Mouse (Mus musculus): ENCODE results near the gene Ctf1. TPM values are rescaled to one million over a fixed set of nuclear protein-coding genes. Genes with fewer than 3 reads are reported as not detected.

Gene Ctf1
- total and polyA plus RNA-seq, 3 experiments: 2.8 to 7.2 TPM; not detected in 1

DNA sequence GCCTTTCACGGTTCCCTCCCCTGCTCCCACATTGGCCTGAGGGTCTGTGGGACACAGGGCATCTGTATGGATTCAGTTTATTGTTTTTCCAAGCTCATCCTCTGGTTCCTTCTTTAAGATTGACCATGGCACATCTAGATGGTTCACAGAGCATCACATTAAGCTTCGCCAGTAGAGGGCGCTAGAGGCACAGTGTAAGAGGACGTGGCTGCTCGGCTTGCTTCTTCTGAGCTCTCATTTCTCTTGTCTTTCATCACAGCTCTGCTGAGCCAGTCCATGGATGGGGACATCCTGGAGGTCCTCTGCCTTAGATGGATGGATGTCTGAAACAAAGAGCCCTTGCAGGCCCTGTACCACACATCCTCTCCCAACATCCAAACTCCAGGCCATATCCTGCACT is 37.6 kb upstream of the Ctf1 start:
- no peak for TF ChIP-seq ZMIZ1 (IDR thresholded peaks at IDR 0.05; ENCODE audit: low read depth, low read length)
- peak; percentile 96 for TF ChIP-seq RAD21 (IDR thresholded peaks at IDR 0.05; ENCODE audit: low read depth, low read length)
- TF ChIP-seq JUND (IDR thresholded peaks at IDR 0.05; ENCODE audit: low read depth, low read length): no peak
- no peak for TF ChIP-seq NRF1 (IDR thresholded peaks at IDR 0.05; ENCODE audit: insufficient read depth, low read depth, low read length, poor library complexity, severe bottlenecking)
- TF ChIP-seq GATA1 (IDR thresholded peaks at IDR 0.05; ENCODE audit: low read depth, low read length): no peak
- peak; percentile 83 for TF ChIP-seq ZC3H11A (IDR thresholded peaks at IDR 0.05; ENCODE audit: low read depth, low read length)
- TF ChIP-seq RCOR1 (IDR thresholded peaks at IDR 0.05; ENCODE audit: low read depth, low read length): no peak
- peak; percentile 85 for TF ChIP-seq SMC3 (IDR thresholded peaks at IDR 0.05; ENCODE audit: low read depth, low read length)
- no peak; the same call in 1 of the 2 replicates for TF ChIP-seq TBP (IDR thresholded peaks at IDR 0.05; ENCODE audit: low read depth, low read length)
- no peak for TF ChIP-seq MEF2A (IDR thresholded peaks at IDR 0.05; ENCODE audit: extremely low read depth, insufficient replicate concordance, low read depth, low read length, poor library complexity, severe bottlenecking)
- peak; percentile 88 to 94 (median 92) for TF ChIP-seq CTCF (IDR thresholded peaks at IDR 0.05 in 2 of 3, conservative IDR thresholded peaks at IDR 0.05 in 1 of 3; ENCODE audit: control insufficient read depth in 1 of 3, insufficient read depth in 1 of 3, low read depth in 2 of 3, low read length in 3 of 3, poor library complexity in 1 of 3, severe bottlenecking in 1 of 3)
- peak; percentile 47; the same call in 1 of the 2 replicates for TF ChIP-seq SIN3A (IDR thresholded peaks at IDR 0.05; ENCODE audit: low read length)
- no peak for TF ChIP-seq KAT2A (conservative IDR thresholded peaks at IDR 0.05; ENCODE audit: low read depth, low read length)
- TF ChIP-seq MAFK (IDR thresholded peaks at IDR 0.05; ENCODE audit: borderline replicate concordance, low read depth, low read length): no peak
- no peak for TF ChIP-seq MYC (IDR thresholded peaks at IDR 0.05; ENCODE audit: low read depth, low read length)
- peak; percentile 89 for DNase-seq (ENCODE audit: low read depth, low spot score)
- Histone ChIP-seq H3K4me3 (ENCODE audit: control insufficient read depth in 1 of 2, insufficient read depth in 1 of 2, low read depth in 2 of 2, low read length in 2 of 2) (no peak overlapping the region), H3K27ac (ENCODE audit: control insufficient read depth, low read depth, low read length) (no peak overlapping the region), H3K9ac (ENCODE audit: control insufficient read depth, low read depth, low read length, poor library complexity, severe bottlenecking) (no peak overlapping the region), H3K9me3 (replicated peaks; ENCODE audit: insufficient read depth, low read length) (no peaks in the 10 kb centered on the region), H3K36me3 (ENCODE audit: control insufficient read depth in 1 of 2, insufficient read depth in 2 of 2, low read length in 2 of 2) (no peaks in the 10 kb centered on the region), H3K4me1 (ENCODE audit: control insufficient read depth in 1 of 2, insufficient read depth in 2 of 2, low read length in 2 of 2) (no peaks in the 10 kb centered on the region), H3K27me3 (ENCODE audit: control insufficient read depth in 1 of 2, insufficient read depth in 2 of 2, low read length in 2 of 2) (no peaks in the 10 kb centered on the region), H3K79me2 (ENCODE audit: control insufficient read depth, insufficient read depth, low read length, poor library complexity) (no peaks in the 10 kb centered on the region)

DNA sequence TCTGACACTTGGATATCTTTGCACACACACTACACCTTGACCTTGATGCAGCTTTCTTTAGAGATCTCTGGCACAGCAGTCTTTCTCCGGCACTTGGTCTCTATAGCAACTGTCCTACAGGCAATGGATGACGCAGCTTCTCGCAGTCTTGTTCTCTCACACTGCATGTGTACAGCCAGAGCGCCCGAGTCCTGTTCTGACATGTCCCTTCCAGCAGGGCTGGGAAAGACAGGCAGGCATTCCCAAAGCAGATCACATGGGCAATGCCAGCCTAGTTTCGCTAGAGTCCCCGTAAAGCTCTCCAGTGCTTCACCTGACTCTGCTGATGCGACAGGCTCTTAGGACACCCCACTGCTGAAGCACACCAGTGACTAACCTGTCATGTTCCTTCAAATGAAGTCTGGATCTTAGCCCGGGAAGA is 37.1 kb upstream of the Ctf1 start:
- H3K27me3 ChIP-seq (ENCODE audit: control insufficient read depth in 1 of 2, insufficient read depth in 2 of 2, low read length in 2 of 2): no peaks in the 10 kb centered on the region
- no peaks in the 10 kb centered on the region for H3K36me3 ChIP-seq (ENCODE audit: control insufficient read depth in 1 of 2, insufficient read depth in 2 of 2, low read length in 2 of 2)
- no peak overlapping the region for H3K9ac ChIP-seq (ENCODE audit: control insufficient read depth, low read depth, low read length, poor library complexity, severe bottlenecking)
- no peak overlapping the region for H3K4me3 ChIP-seq (ENCODE audit: control insufficient read depth in 1 of 2, insufficient read depth in 1 of 2, low read depth in 2 of 2, low read length in 2 of 2)
- no peak for DNase-seq (ENCODE audit: low read depth, low spot score)
- H3K79me2 ChIP-seq (ENCODE audit: control insufficient read depth, insufficient read depth, low read length, poor library complexity): no peaks in the 10 kb centered on the region
- no peak overlapping the region for H3K27ac ChIP-seq (ENCODE audit: control insufficient read depth, low read depth, low read length)
- TF ChIP-seq MYB (IDR thresholded peaks at IDR 0.05; ENCODE audit: low read depth, low read length): no peak
- no peak for TF ChIP-seq CTCF (IDR thresholded peaks at IDR 0.05 in 2 of 3, conservative IDR thresholded peaks at IDR 0.05 in 1 of 3; ENCODE audit: control insufficient read depth in 1 of 3, insufficient read depth in 1 of 3, low read depth in 2 of 3, low read length in 3 of 3, poor library complexity in 1 of 3, severe bottlenecking in 1 of 3)
- TF ChIP-seq CHD1 (IDR thresholded peaks at IDR 0.05; ENCODE audit: low read depth, low read length): no peak
- TF ChIP-seq TBP (IDR thresholded peaks at IDR 0.05; ENCODE audit: low read depth, low read length): no peak
- no peak for TF ChIP-seq SMC3 (IDR thresholded peaks at IDR 0.05; ENCODE audit: low read depth, low read length)
- TF ChIP-seq USF1 (IDR thresholded peaks at IDR 0.05; ENCODE audit: low read depth, low read length): no peak
- TF ChIP-seq MAX (IDR thresholded peaks at IDR 0.05; ENCODE audit: low read length): no peak
- TF ChIP-seq ETS1 (IDR thresholded peaks at IDR 0.05; ENCODE audit: low read depth, low read length): no peak
- TF ChIP-seq GABPA (IDR thresholded peaks at IDR 0.05; ENCODE audit: low read depth, low read length): no peak
- no peak for TF ChIP-seq NRF1 (IDR thresholded peaks at IDR 0.05; ENCODE audit: insufficient read depth, low read depth, low read length, poor library complexity, severe bottlenecking)
- no peak for TF ChIP-seq MYC (IDR thresholded peaks at IDR 0.05; ENCODE audit: low read depth, low read length)
- no peak for TF ChIP-seq MXI1 (IDR thresholded peaks at IDR 0.05; ENCODE audit: low read depth, low read length)
- no peak for TF ChIP-seq BHLHE40 (IDR thresholded peaks at IDR 0.05; ENCODE audit: borderline replicate concordance, low read depth, low read length)
- TF ChIP-seq GATA1 (IDR thresholded peaks at IDR 0.05; ENCODE audit: low read depth, low read length): no peak
- TF ChIP-seq POLR2AphosphoS2 (IDR thresholded peaks at IDR 0.05; ENCODE audit: low read length): no peak
- no peak for TF ChIP-seq MAZ (IDR thresholded peaks at IDR 0.05; ENCODE audit: low read depth, low read length)
- no peak for TF ChIP-seq RCOR1 (IDR thresholded peaks at IDR 0.05; ENCODE audit: low read depth, low read length)
- TF ChIP-seq KAT2A (conservative IDR thresholded peaks at IDR 0.05; ENCODE audit: low read depth, low read length): no peak
- H3K9me3 ChIP-seq (replicated peaks; ENCODE audit: insufficient read depth, low read length): no peaks in the 10 kb centered on the region
- H3K4me1 ChIP-seq (ENCODE audit: control insufficient read depth in 1 of 2, insufficient read depth in 2 of 2, low read length in 2 of 2): no peaks in the 10 kb centered on the region

Data from MEL (cell line).